Mouse (Mus musculus): ENCODE results near the gene Thra.

- TF ChIP-seq CTCF (IDR thresholded peaks at IDR 0.05; ENCODE audit: extremely low read depth, insufficient read depth, low read length) (no peak), POLR2A (IDR thresholded peaks at IDR 0.05; ENCODE audit: extremely low read depth, insufficient read depth, low read length) (no peak)
Observed at GRCm38 (mm10) chr11:98702323-98702722, 38.1 kb upstream of the Thra start.

All from cortical plate, adult 2 months (tissue).